ENCODE assay signal across 12 mouse cellular contexts in genomic region chr4:97381084-97381483, GRCm38 (mm10).
A peak's percentile ranks its signal among the peaks of the same experiment; 100 is the strongest.
DNase-seq lines count a peak whose midpoint lies in the region; ATAC-seq and TF ChIP-seq lines count a peak whose summit lies in the region.
"Had no signal": no experiment of that assay in that cellular context is flagged by ENCODE, and none has a peak within 500 bp of the region (broad histone marks: within the 10 kb centered on the region; RNA-seq: fewer than 3 reads in every experiment).

No protein-coding gene starts in this region.

- WGBS in hindbrain, embryonic 14.5 days = 69% methylated on average over 3 of the region's 3 CpGs
- 77% methylated on average over 3 of the region's 3 CpGs for WGBS in hindbrain, embryonic 11.5 days
- WGBS in embryonic facial prominence, embryonic 15.5 days = 17% methylated on average over 3 of the region's 3 CpGs
- WGBS in kidney, embryonic 16.5 days = 54% methylated on average over 3 of the region's 3 CpGs
- WGBS in liver, postnatal 0 days (ENCODE audit: insufficient replicate concordance) = 60% methylated on average over 3 of the region's 3 CpGs

- no peak for TF ChIP-seq CTCF in liver, postnatal 0 days (IDR thresholded peaks at IDR 0.05; ENCODE audit: low read depth)

- ATAC-seq in hindbrain, embryonic 14.5 days (ENCODE audit: low FRiP score) = no peak
- no peak for ATAC-seq in hindbrain, embryonic 11.5 days (ENCODE audit: low FRiP score)
- peak; percentile 47; the same call in 1 of the 2 replicates for ATAC-seq in embryonic facial prominence, embryonic 15.5 days (ENCODE audit: insufficient number of reproducible peaks, low FRiP score, low TSS enrichment, low read depth)
- peak; percentile 51; the same call in 1 of the 2 replicates for ATAC-seq in kidney, embryonic 16.5 days (ENCODE audit: low FRiP score, low TSS enrichment)
- no peak for ATAC-seq in liver, postnatal 0 days
- ATAC-seq: forebrain, embryonic 13.5 days had no signal

- TF ChIP-seq EP300 in liver, postnatal 0 days (IDR thresholded peaks at IDR 0.05; ENCODE audit: low read depth) = no peak

- no peak overlapping the region for H3K4me3 ChIP-seq in hindbrain, embryonic 14.5 days (replicated peaks; ENCODE audit: low read length)
- no peak overlapping the region for H3K4me3 ChIP-seq in hindbrain, embryonic 11.5 days (ENCODE audit: low read depth, low read length)
- no peak overlapping the region for H3K4me3 ChIP-seq in embryonic facial prominence, embryonic 15.5 days (replicated peaks)
- no peak overlapping the region for H3K4me3 ChIP-seq in kidney, embryonic 16.5 days (ENCODE audit: low read length)
- H3K4me3 ChIP-seq in liver, postnatal 0 days (ENCODE audit: low read depth, low read length) = no peak overlapping the region
- H3K4me3 ChIP-seq: forebrain, embryonic 13.5 days had no signal

- H3K9me3 ChIP-seq in hindbrain, embryonic 14.5 days (ENCODE audit: control insufficient read depth, low read length) = no peaks in the 10 kb centered on the region
- H3K9me3 ChIP-seq in hindbrain, embryonic 11.5 days (ENCODE audit: control insufficient read depth, low read length) = no peaks in the 10 kb centered on the region
- H3K9me3 ChIP-seq in embryonic facial prominence, embryonic 15.5 days (replicated peaks) = no peaks in the 10 kb centered on the region
- no peaks in the 10 kb centered on the region for H3K9me3 ChIP-seq in kidney, embryonic 16.5 days (ENCODE audit: low read length)
- H3K9me3 ChIP-seq in liver, postnatal 0 days (ENCODE audit: low read length) = no peaks in the 10 kb centered on the region
- H3K9me3 ChIP-seq: forebrain, embryonic 13.5 days had no signal

- H3K9ac ChIP-seq in hindbrain, embryonic 14.5 days = no peak overlapping the region
- no peak overlapping the region for H3K9ac ChIP-seq in hindbrain, embryonic 11.5 days (ENCODE audit: low read depth, low read length)
- no peak overlapping the region for H3K9ac ChIP-seq in embryonic facial prominence, embryonic 15.5 days
- no peak overlapping the region for H3K9ac ChIP-seq in kidney, embryonic 16.5 days (replicated peaks; ENCODE audit: low read length)
- H3K9ac ChIP-seq in liver, postnatal 0 days (replicated peaks) = no peak overlapping the region
- H3K9ac ChIP-seq: forebrain, embryonic 13.5 days; liver, embryonic 14.5 days had no signal

- no peak overlapping the region for H3K27ac ChIP-seq in hindbrain, embryonic 14.5 days
- H3K27ac ChIP-seq in hindbrain, embryonic 11.5 days (ENCODE audit: low read depth, low read length) = no peak overlapping the region
- no peak overlapping the region for H3K27ac ChIP-seq in embryonic facial prominence, embryonic 15.5 days (replicated peaks)
- no peak overlapping the region for H3K27ac ChIP-seq in kidney, embryonic 16.5 days (ENCODE audit: low read length)
- H3K27ac ChIP-seq in liver, postnatal 0 days (ENCODE audit: low read depth) = no peak overlapping the region
- H3K27ac ChIP-seq: forebrain, embryonic 13.5 days; liver, embryonic 14.5 days had no signal

- peak; percentile 42 for DNase-seq in hindbrain, embryonic 14.5 days (ENCODE audit: low spot score)
- DNase-seq in hindbrain, embryonic 11.5 days (ENCODE audit: low spot score) = no peak
- peak; percentile 61 for DNase-seq in lung, postnatal 10 days
- no peak for DNase-seq in spleen, adult 18-20 months
- DNase-seq in liver, postnatal 0 days = no peak
- no peak for DNase-seq in thymus, adult 18-20 months
- DNase-seq: heart, postnatal 36 days; layer of hippocampus, adult 9-11 months had no signal

- H3K4me2 ChIP-seq in hindbrain, embryonic 14.5 days (replicated peaks) = no peak overlapping the region
- H3K4me2 ChIP-seq in hindbrain, embryonic 11.5 days (replicated peaks; ENCODE audit: low read depth, low read length) = no peak overlapping the region
- H3K4me2 ChIP-seq in embryonic facial prominence, embryonic 15.5 days (replicated peaks) = no peak overlapping the region
- no peak overlapping the region for H3K4me2 ChIP-seq in kidney, embryonic 16.5 days (replicated peaks; ENCODE audit: low read depth, low read length)
- H3K4me2 ChIP-seq in liver, postnatal 0 days (ENCODE audit: low read depth, low read length) = no peak overlapping the region
- H3K4me2 ChIP-seq: forebrain, embryonic 13.5 days had no signal

- no peaks in the 10 kb centered on the region for H3K27me3 ChIP-seq in hindbrain, embryonic 14.5 days (ENCODE audit: control insufficient read depth, insufficient read depth, low read length)
- no peaks in the 10 kb centered on the region for H3K27me3 ChIP-seq in hindbrain, embryonic 11.5 days (ENCODE audit: control insufficient read depth, insufficient read depth, low read length)
- no peaks in the 10 kb centered on the region for H3K27me3 ChIP-seq in embryonic facial prominence, embryonic 15.5 days
- H3K27me3 ChIP-seq in kidney, embryonic 16.5 days (ENCODE audit: insufficient read depth, low read length) = no peaks in the 10 kb centered on the region
- H3K27me3 ChIP-seq in liver, postnatal 0 days (ENCODE audit: insufficient read depth, low read length) = no peaks in the 10 kb centered on the region
- H3K27me3 ChIP-seq: forebrain, embryonic 13.5 days had no signal

- H3K4me1 ChIP-seq in hindbrain, embryonic 14.5 days (replicated peaks; ENCODE audit: control insufficient read depth, insufficient read depth, low read length) = peaks cover 7% of the 10 kb centered on the region; the same call in 1 of the 2 replicates
- no peaks in the 10 kb centered on the region for H3K4me1 ChIP-seq in hindbrain, embryonic 11.5 days (replicated peaks; ENCODE audit: control insufficient read depth, insufficient read depth, low read length)
- 0 out of 2 replicates have a peak, but pooled peaks cover 6% of the 10 kb centered on the region for H3K4me1 ChIP-seq in embryonic facial prominence, embryonic 15.5 days
- H3K4me1 ChIP-seq in kidney, embryonic 16.5 days (ENCODE audit: insufficient read depth, low read length) = peaks cover 6% of the 10 kb centered on the region; the same call in 1 of the 2 replicates
- H3K4me1 ChIP-seq in liver, postnatal 0 days (ENCODE audit: insufficient read depth) = no peaks in the 10 kb centered on the region

- no peaks in the 10 kb centered on the region for H3K36me3 ChIP-seq in hindbrain, embryonic 14.5 days (replicated peaks; ENCODE audit: control insufficient read depth, insufficient read depth)
- H3K36me3 ChIP-seq in hindbrain, embryonic 11.5 days (ENCODE audit: control insufficient read depth, insufficient read depth, low read length) = no peaks in the 10 kb centered on the region
- H3K36me3 ChIP-seq in embryonic facial prominence, embryonic 15.5 days = no peaks in the 10 kb centered on the region
- H3K36me3 ChIP-seq in kidney, embryonic 16.5 days (ENCODE audit: insufficient read depth, low read length) = no peaks in the 10 kb centered on the region
- H3K36me3 ChIP-seq in liver, postnatal 0 days (replicated peaks; ENCODE audit: insufficient read depth, low read length) = no peaks in the 10 kb centered on the region

Comparison
In these comparisons a context has a peak if more than half of its experiments do, and no peak if none do; other contexts are left out.
1. DNase-seq: peak in hindbrain, embryonic 14.5 days (single experiment) and lung, postnatal 10 days (single experiment); none in hindbrain, embryonic 11.5 days (single experiment), spleen, adult 18-20 months (0 of 2), liver, postnatal 0 days (single experiment) and thymus, adult 18-20 months (0 of 2).
2. ATAC-seq: peak in embryonic facial prominence, embryonic 15.5 days (single experiment) and kidney, embryonic 16.5 days (single experiment); none in hindbrain, embryonic 14.5 days (single experiment), hindbrain, embryonic 11.5 days (single experiment) and liver, postnatal 0 days (single experiment).